Mouse (Mus musculus) left cerebral cortex, postnatal 10 days (tissue): ENCODE data around the gene Glmp. TPM values are rescaled to one million over a fixed set of nuclear protein-coding genes. Genes with fewer than 3 reads are reported as not detected.
"Not testable (repeated sequence)": the region's sequence is repeated elsewhere in the genome, so short reads cannot be mapped to it uniquely, and the experiment has no call there.

Source experiments
- DNase-seq, 2 experiments: peaks; one replicate each; pipeline ENCODE4 v3.0.0; 2021 to 2022; ENCODE audit warnings: low spot score in 2 of 2, mixed read lengths in 1 of 2; ENCODE audit errors: extremely low spot score in 1 of 2
- intact Hi-C: fragments of 180-260 bp; cut with DNase I; formaldehyde crosslinking; loops from one replicate; pipeline ENCODE4 v1.15.1; 2025
- total RNA-seq, 2 experiments: library from RNA; stranded (reverse); gene quantifications; 2 replicates each; pipeline ENCODE4 v1.2.3; 2021

Gene Glmp
- total RNA-seq, 2 experiments from 2014 or later, result 74.6 to 79.2 TPM

DNA sequence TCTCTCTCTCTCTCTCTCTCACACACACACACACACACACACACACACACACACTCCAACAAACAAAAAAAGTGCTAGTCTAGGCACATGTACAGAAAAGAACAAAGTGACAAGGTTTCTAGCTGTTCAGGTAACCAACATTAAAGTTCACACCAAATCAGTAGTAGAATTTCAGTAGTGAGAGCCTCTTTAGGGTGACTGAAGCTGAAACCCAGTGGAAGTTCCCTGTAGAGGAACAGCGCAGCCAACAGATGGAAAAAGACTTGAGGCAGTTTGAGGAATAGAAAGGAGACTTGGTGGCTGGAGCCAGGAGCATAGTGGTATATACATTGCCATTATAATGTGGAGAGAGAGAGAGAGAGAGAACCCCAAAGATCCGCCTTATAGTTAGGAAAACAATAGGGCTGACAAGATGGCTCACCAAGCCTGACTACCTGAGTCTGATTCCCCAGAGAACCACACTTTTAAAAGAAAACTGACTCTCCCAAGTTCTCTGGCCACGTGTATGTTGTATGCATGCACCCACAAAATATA, 10.1 kb downstream of the Glmp start:
- intact Hi-C loops, result no loop called here
- DNase-seq, result no peak

DNA sequence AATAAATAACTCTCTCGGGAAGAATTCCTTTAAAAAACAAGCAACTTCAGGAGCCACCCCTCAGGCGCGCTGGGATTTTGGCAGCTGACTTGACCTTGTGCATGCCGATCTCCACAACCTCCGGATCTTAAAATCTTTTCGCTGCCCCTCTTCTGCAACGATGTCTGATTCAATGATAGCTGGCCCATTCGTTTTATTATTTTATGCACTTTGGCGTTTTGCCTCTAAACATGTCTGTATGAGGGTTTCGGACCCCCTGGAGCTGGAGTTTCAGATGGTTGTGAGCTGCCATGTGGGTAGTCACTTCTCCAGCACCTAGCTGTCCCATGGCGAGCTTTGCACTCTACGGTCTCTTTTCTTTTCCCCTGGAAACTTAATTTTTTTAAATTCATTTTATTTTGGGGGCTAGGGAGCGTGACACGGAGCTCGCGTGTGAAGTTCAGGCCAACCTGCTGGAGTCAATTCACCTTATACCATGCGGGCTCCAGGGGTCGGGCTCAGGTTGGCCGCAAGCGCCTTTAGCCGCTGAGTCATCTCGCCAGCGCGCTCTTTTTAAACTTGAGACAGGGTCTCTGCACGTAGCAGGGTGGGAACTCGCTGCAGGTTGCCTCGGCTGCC, 10.7 kb downstream of the Glmp start:
- intact Hi-C loops, result no loop called here
- no peak for DNase-seq

GRCm38 (mm10) chr3:88336058-88337013, 11.5 kb downstream of the Glmp start, which contains the start of the genes Tmem79 and Smg5:
Gene Tmem79, minus strand, starts transcription at chr3:88336148.
Gene Smg5, plus strand, starts transcription at chr3:88336260.
- intact Hi-C loops, result no loop called here
- DNase-seq, result peak; percentile 95 to 97

DNA sequence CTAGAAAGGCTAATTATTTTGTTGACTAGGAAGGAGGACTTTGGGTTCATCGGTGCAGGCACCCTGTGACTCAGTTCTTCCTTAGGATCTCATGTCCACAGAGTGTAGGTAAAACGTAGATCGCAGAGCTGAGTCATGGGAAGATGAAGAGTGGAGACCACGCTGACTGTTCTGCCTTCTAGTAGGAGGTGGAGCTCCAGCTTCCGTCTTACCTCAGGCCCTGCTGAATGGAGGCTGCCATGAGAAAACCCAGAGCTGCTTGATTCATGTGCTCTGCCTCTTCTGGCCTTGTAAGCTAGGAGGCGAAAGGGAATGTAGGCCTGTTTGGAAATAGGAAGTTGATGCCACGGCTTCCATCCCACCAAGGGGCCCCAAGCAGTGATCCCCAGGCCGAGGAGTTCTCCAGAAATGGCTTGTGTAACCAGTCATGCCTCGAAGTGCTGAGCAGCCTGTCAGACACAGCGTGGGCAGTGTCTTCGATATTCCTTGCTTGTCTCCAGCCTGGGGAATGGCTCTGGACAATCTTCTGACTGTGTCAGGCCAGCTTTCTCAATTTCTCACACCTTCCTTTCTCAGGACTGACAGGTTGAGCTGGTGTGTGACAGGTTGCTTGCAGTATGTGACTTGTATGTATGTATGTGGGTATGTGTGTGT, 12.7 kb downstream of the Glmp start:
- intact Hi-C loops, result no loop called here
- no peak for DNase-seq

DNA sequence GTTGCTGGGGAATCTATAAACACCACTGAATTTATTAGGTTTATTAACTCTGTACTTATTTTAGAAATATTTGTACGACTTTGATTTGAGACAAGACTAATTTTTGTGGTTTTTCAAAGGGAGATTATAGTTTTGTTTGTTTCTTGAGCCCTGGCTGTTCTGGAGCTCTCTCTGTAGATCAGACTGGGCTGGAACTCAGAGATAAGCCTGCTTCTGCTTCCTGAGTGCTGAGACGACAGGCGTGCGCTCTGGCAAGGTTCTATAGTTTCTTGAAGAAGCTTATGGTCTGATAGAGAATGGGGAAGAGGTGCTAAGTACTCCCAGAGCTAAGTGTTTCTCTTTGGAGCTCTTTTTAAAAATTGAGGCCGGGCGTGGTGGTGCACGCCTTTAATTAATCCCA, 13.5 kb downstream of the Glmp start:
- no peak for DNase-seq
- intact Hi-C loops, result no loop called here

- no peak for DNase-seq
- intact Hi-C loops, result no loop called here
These were observed 14.2 kb downstream of the Glmp start for GRCm38 (mm10) chr3:88339006-88339405.

- intact Hi-C loops, result no loop called here
These were observed 25.9 kb downstream of the Glmp start for GRCm38 (mm10) chr3:88350732-88351131.

GRCm38 (mm10) chr3:88352907-88353306, 28.1 kb downstream of the Glmp start:
- intact Hi-C loops, result no loop called here
- no peak for DNase-seq

More at GRCm38 (mm10) chr3:88350732-88351131, 25.9 kb downstream of the Glmp start:
- DNase-seq, result no peak

GRCm38 (mm10) chr3:88354396-88355165, 29.8 kb downstream of the Glmp start:
- no peak for DNase-seq
- intact Hi-C loops, result no loop called here

DNA sequence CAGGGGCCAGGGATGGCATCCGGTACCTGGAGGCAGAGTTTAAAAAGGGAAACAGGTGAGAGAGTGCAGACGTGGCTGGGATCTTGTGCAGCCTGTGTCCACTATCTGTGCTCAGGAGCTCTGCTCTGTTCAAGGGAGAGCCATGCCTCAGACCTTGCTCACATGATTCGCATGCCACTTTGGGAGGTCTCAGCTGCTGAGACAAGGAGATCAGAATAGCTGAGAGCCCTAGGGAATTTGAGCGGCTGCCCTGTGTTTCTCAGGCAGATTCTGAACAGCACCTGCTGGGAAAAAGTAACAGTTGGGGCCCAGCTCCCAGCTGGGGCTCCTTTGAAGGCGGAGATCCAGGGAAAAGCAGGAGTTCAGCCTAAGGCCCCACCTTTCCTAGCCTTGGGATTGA, 34.8 kb downstream of the Glmp start:
- intact Hi-C loops, result no loop called here
- DNase-seq, result no peak

- intact Hi-C loops, result no loop called here
- DNase-seq, result no peak
These were observed 35.2 kb downstream of the Glmp start for GRCm38 (mm10) chr3:88359989-88360388.

- no peak for DNase-seq
- intact Hi-C loops, result no loop called here
These were observed 36.3 kb downstream of the Glmp start for GRCm38 (mm10) chr3:88361096-88361495.

DNA sequence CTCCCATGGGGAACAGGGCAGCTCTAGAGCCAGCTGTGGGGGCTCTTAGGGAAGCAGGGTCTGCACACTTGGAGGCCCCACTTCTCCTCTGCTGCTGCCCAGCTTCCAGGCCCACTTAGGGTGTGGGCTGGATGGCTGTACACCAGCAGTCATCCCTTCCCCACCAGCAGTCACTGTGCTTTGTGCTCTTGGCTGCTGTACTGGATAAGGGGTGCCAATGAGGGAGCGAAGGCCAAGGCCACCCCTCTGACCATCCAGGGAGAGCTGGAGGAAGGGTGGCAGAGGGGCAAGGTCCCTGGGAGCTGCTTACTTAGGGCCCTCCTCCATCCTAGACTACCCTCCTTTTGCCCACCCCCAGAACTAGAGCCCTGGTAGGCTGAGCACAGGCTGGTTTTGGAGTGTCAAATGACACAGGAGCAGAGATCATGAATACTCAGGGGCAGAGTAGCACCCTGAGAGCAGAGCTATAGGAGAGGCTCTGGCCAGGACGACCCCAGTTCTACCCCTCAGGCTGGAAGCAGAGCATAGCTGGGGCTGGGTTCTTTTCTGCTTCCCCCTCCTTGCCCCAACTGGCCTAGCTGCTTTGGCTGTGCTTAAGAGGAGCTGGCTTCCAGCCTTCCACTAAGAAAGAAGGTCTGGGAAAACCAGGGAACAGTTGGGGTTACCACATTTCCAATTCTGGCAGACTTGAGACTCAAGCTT, 36.9 kb downstream of the Glmp start:
- intact Hi-C loops, result no loop called here
- DNase-seq, result no peak

- no peak for DNase-seq
- intact Hi-C loops, result no loop called here
These were observed 38.9 kb downstream of the Glmp start for GRCm38 (mm10) chr3:88363700-88364099.

DNA sequence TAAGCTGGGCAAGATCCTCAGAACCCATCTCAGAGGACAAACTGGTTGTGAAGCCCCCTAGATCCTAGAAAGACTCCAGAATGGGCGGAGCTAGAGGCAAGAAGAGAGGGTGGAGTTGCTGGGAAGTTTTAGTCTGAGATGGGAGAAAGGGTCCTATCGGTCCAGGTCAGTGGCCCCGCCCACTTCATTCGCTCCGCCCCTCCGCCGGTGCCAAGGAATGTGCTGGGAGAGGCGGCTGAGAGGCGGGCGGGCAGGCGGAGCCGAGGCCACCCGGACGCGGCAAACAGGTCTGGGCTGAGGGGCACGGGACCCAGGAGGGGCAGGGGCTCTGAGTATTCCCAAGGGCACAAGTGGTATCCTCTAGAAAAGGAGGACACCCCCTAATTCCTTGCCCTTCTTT, 39.5 kb downstream of the Glmp start, which contains the start of gene Paqr6:
TSS of gene Paqr6 (plus strand) at position 248 of the 400 bp plus-strand sequence.
- DNase-seq, result peak in 1 of 2 experiments; percentile 81
- intact Hi-C loops, result no loop called here

- intact Hi-C loops, result no loop called here
- DNase-seq, result no peak
These were observed 41.0 kb downstream of the Glmp start for GRCm38 (mm10) chr3:88365705-88366361.

DNA sequence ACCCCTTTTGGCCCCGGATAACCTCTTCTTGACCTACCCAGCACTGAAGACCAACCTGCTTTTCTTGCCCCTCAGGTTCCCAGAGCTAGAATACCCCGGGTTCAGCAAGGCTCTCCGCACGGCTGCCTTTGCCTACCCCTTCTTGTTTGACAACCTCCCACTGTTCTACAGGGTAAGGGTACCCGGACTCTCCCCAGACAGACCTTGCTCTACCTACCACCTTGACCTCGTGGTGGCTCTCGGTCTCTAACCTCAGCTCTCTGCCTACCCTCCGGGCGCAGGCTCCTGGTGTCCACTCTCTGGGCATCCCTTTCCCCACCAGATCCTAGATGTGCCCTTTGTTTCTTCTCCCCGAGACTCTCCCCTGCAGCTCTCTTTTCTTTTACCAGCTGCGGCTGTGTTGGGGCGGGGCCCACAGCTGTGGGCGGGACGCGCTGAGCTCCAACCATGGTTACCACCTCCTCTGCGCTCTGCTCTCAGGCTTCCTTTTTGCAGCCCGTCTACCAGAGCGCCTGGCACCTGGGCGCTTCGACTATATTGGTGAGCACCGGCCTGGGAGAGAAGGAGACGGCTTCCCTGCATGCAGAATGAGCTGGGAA, 42.1 kb downstream of the Glmp start:
- intact Hi-C loops, result not testable (repeated sequence)
- DNase-seq, result peak; percentile 31 to 60
